Mouse (Mus musculus) spleen, adult 18-20 months (tissue): ENCODE data around the gene Arfgap1.

ENCODE experiments used
- DNase-seq, 2 experiments: peaks; one replicate each; pipeline ENCODE4 v3.0.0; 2022; ENCODE audit warnings: mixed read lengths in 2 of 2

Arfgap1 gene

GRCm38 (mm10) chr2:180987001-180987400 is 20.0 kb downstream of the Arfgap1 start:
- no peak for DNase-seq

GRCm38 (mm10) chr2:180987432-180988030 is 20.5 kb downstream of the Arfgap1 start:
- DNase-seq: no peak

- no peak for DNase-seq
Observed at GRCm38 (mm10) chr2:180988347-180988913, 21.4 kb downstream of the Arfgap1 start.

- no peak for DNase-seq
Observed at GRCm38 (mm10) chr2:180988948-180989347, 21.9 kb downstream of the Arfgap1 start.

- DNase-seq: no peak
Observed at GRCm38 (mm10) chr2:180990347-180990746, 23.3 kb downstream of the Arfgap1 start.

GRCm38 (mm10) chr2:180994360-180994759 is 27.3 kb downstream of the Arfgap1 start:
- no peak for DNase-seq

- DNase-seq: no peak
Observed at GRCm38 (mm10) chr2:180995457-180995856, 28.4 kb downstream of the Arfgap1 start.

- no peak for DNase-seq
Observed at GRCm38 (mm10) chr2:180996436-180996835, 29.4 kb downstream of the Arfgap1 start.

- DNase-seq: no peak
Observed at GRCm38 (mm10) chr2:180996905-180997304, 29.9 kb downstream of the Arfgap1 start.

GRCm38 (mm10) chr2:181007054-181007453 is 40.0 kb downstream of the Arfgap1 start:
- no peak for DNase-seq

- DNase-seq: no peak
Observed at GRCm38 (mm10) chr2:181008339-181008738, 41.3 kb downstream of the Arfgap1 start.

GRCm38 (mm10) chr2:181031406-181031934 is 64.4 kb downstream of the Arfgap1 start:
- DNase-seq: no peak
